Comparison of ENCODE assay signal across 20 mouse cellular contexts in genomic region chr17:56780291-56780978, GRCm38 (mm10). TPM values are rescaled to one million over a fixed set of nuclear protein-coding genes. Genes with fewer than 3 reads are reported as not detected.
DNase-seq lines count a peak whose midpoint lies in the region; ATAC-seq lines count a peak whose summit lies in the region.
"Had no signal": no experiment of that assay in that cellular context is flagged by ENCODE, and none has a peak within 500 bp of the region (broad histone marks: within the 10 kb centered on the region; RNA-seq: fewer than 3 reads in every experiment).

No protein-coding gene starts in this region.

- H3K9me3 ChIP-seq in embryonic facial prominence, embryonic 12.5 days: no peaks in the 10 kb centered on the region
- peaks cover 8% of the 10 kb centered on the region; the same call in 1 of the 2 replicates for H3K9me3 ChIP-seq in embryonic facial prominence, embryonic 10.5 days
- H3K9me3 ChIP-seq in intestine, embryonic 16.5 days (ENCODE audit: control insufficient read depth, low read length): 0 out of 2 replicates have a peak, but pooled peaks cover 7% of the 10 kb centered on the region
- no peaks in the 10 kb centered on the region for H3K9me3 ChIP-seq in intestine, embryonic 15.5 days
- H3K9me3 ChIP-seq in liver, embryonic 15.5 days (replicated peaks): peaks cover 4% of the 10 kb centered on the region; the same call in 1 of the 2 replicates
- H3K9me3 ChIP-seq: midbrain, embryonic 15.5 days had no signal

- WGBS in embryonic facial prominence, embryonic 12.5 days: 82% methylated on average over 13 of the region's 13 CpGs
- 85% methylated on average over 13 of the region's 13 CpGs for WGBS in embryonic facial prominence, embryonic 10.5 days
- 59% methylated on average over 13 of the region's 13 CpGs for WGBS in intestine, embryonic 16.5 days
- 62% methylated on average over 13 of the region's 13 CpGs for WGBS in intestine, embryonic 15.5 days
- WGBS in liver, embryonic 15.5 days (ENCODE audit: insufficient replicate concordance): 85% methylated on average over 13 of the region's 13 CpGs

- H3K4me2 ChIP-seq in embryonic facial prominence, embryonic 12.5 days (replicated peaks): no peak overlapping the region
- H3K4me2 ChIP-seq in intestine, embryonic 16.5 days (ENCODE audit: low read depth, low read length): no peak overlapping the region
- H3K4me2 ChIP-seq in intestine, embryonic 15.5 days (replicated peaks): no peak overlapping the region
- H3K4me2 ChIP-seq in liver, embryonic 15.5 days: no peak overlapping the region
- H3K4me2 ChIP-seq: midbrain, embryonic 15.5 days had no signal

- ATAC-seq in embryonic facial prominence, embryonic 12.5 days (ENCODE audit: insufficient number of reproducible peaks, insufficient read depth, low FRiP score, low TSS enrichment): no peak
- ATAC-seq in intestine, embryonic 16.5 days: peak; percentile 14; the same call in 1 of the 2 replicates
- ATAC-seq in intestine, embryonic 15.5 days: no peak
- ATAC-seq in liver, embryonic 15.5 days (ENCODE audit: insufficient read depth): 0 out of 2 replicates have a peak, but pooled peaks have one; percentile 13
- no peak for ATAC-seq in CD4-positive, CD25-positive, alpha-beta regulatory T cell, adult 4 months
- ATAC-seq: forebrain, embryonic 14.5 days; lung, postnatal 0 days; midbrain, embryonic 15.5 days had no signal

- no peak for DNase-seq in embryonic facial prominence, embryonic 10.5 days (ENCODE audit: low spot score)
- DNase-seq in kidney, adult 9 months: peak; percentile 81
- no peak for DNase-seq in c-Kit-positive CD71-positive TER-119-positive erythroid progenitor cells, embryonic 14.5 days (ENCODE audit: low spot score)
- DNase-seq: adrenal gland, adult 2 months; cerebellum, adult 11 months; cerebellum, postnatal 14 days; heart, adult 18-20 months; retina, postnatal 1 day; right cerebral cortex, postnatal 4 days; thymus, postnatal 14 days had no signal

- no peaks in the 10 kb centered on the region for H3K4me1 ChIP-seq in embryonic facial prominence, embryonic 12.5 days
- peaks cover 19% of the 10 kb centered on the region for H3K4me1 ChIP-seq in embryonic facial prominence, embryonic 10.5 days
- H3K4me1 ChIP-seq in intestine, embryonic 16.5 days (ENCODE audit: control insufficient read depth, insufficient read depth, low read length): no peaks in the 10 kb centered on the region
- peaks cover 4% of the 10 kb centered on the region; the same call in 1 of the 2 replicates for H3K4me1 ChIP-seq in intestine, embryonic 15.5 days (replicated peaks)
- peaks cover 10% of the 10 kb centered on the region; the same call in 1 of the 2 replicates for H3K4me1 ChIP-seq in liver, embryonic 15.5 days (replicated peaks)
- H3K4me1 ChIP-seq: midbrain, embryonic 15.5 days had no signal

- H3K27me3 ChIP-seq in embryonic facial prominence, embryonic 12.5 days: no peaks in the 10 kb centered on the region
- H3K27me3 ChIP-seq in embryonic facial prominence, embryonic 10.5 days (replicated peaks; ENCODE audit: low read depth, poor library complexity, severe bottlenecking): no peaks in the 10 kb centered on the region
- no peaks in the 10 kb centered on the region for H3K27me3 ChIP-seq in intestine, embryonic 16.5 days (replicated peaks; ENCODE audit: control insufficient read depth, insufficient read depth, low read length)
- H3K27me3 ChIP-seq in intestine, embryonic 15.5 days (replicated peaks): no peaks in the 10 kb centered on the region
- H3K27me3 ChIP-seq in liver, embryonic 15.5 days: no peaks in the 10 kb centered on the region
- H3K27me3 ChIP-seq: midbrain, embryonic 15.5 days had no signal

- H3K9ac ChIP-seq in embryonic facial prominence, embryonic 12.5 days: peak overlapping the region; percentile 13; the same call in 1 of the 2 replicates
- no peak overlapping the region for H3K9ac ChIP-seq in intestine, embryonic 16.5 days (ENCODE audit: low read depth, low read length)
- no peak overlapping the region for H3K9ac ChIP-seq in intestine, embryonic 15.5 days
- no peak overlapping the region for H3K9ac ChIP-seq in liver, embryonic 15.5 days
- H3K9ac ChIP-seq: midbrain, embryonic 15.5 days had no signal

- H3K36me3 ChIP-seq in embryonic facial prominence, embryonic 12.5 days: peaks cover 9% of the 10 kb centered on the region
- H3K36me3 ChIP-seq in embryonic facial prominence, embryonic 10.5 days (replicated peaks): peaks cover 20% of the 10 kb centered on the region
- H3K36me3 ChIP-seq in intestine, embryonic 16.5 days (ENCODE audit: control insufficient read depth, insufficient read depth, low read length): peaks cover 6% of the 10 kb centered on the region
- H3K36me3 ChIP-seq in intestine, embryonic 15.5 days: no peaks in the 10 kb centered on the region
- H3K36me3 ChIP-seq in liver, embryonic 15.5 days (replicated peaks): peaks cover 88% of the 10 kb centered on the region
- H3K36me3 ChIP-seq: midbrain, embryonic 15.5 days had no signal

- no peak overlapping the region for H3K4me3 ChIP-seq in embryonic facial prominence, embryonic 12.5 days
- no peak overlapping the region for H3K4me3 ChIP-seq in embryonic facial prominence, embryonic 10.5 days
- H3K4me3 ChIP-seq in intestine, embryonic 16.5 days (ENCODE audit: low read length): no peak overlapping the region
- no peak overlapping the region for H3K4me3 ChIP-seq in intestine, embryonic 15.5 days (replicated peaks)
- H3K4me3 ChIP-seq in liver, embryonic 15.5 days (replicated peaks): no peak overlapping the region
- H3K4me3 ChIP-seq: erythroblast, embryonic 14.5 days; left cerebral cortex, adult 2 months; midbrain, embryonic 15.5 days had no signal

- H3K27ac ChIP-seq in embryonic facial prominence, embryonic 12.5 days: no peak overlapping the region
- H3K27ac ChIP-seq in embryonic facial prominence, embryonic 10.5 days (replicated peaks): no peak overlapping the region
- no peak overlapping the region for H3K27ac ChIP-seq in intestine, embryonic 16.5 days (ENCODE audit: low read length)
- no peak overlapping the region for H3K27ac ChIP-seq in intestine, embryonic 15.5 days
- no peak overlapping the region for H3K27ac ChIP-seq in liver, embryonic 15.5 days (replicated peaks)
- H3K27ac ChIP-seq: left cerebral cortex, adult 2 months; midbrain, embryonic 15.5 days had no signal

RNA-seq across cellular contexts. Expression of gene Prr22, which starts 10.4 kb away (rescaled TPM):
- 1.4 TPM in 2 replicates for polyA plus RNA-seq in embryonic facial prominence, embryonic 12.5 days (2016; fragmentation: Nextera tagmentation; extraction: Ambion mirVana)
- 1.7 and 1.8 TPM in 2 replicates for polyA plus RNA-seq in embryonic facial prominence, embryonic 10.5 days (2016; fragmentation: Nextera tagmentation; extraction: Ambion mirVana)
- polyA plus RNA-seq in intestine, embryonic 16.5 days (2015; fragmentation: Nextera tagmentation; extraction: Ambion mirVana): 0.84 and 1.6 TPM in 2 replicates
- 1.2 and 1.6 TPM in 2 replicates for polyA plus RNA-seq in intestine, embryonic 15.5 days (2015; fragmentation: Nextera tagmentation; extraction: Ambion mirVana)
- polyA plus RNA-seq in liver, embryonic 15.5 days (2015; fragmentation: Nextera tagmentation; extraction: Ambion mirVana): 0.23 and 0.60 TPM in 2 replicates
- polyA plus RNA-seq in CD4-positive, CD25-positive, alpha-beta regulatory T cell, adult 4 months (2017; shearing (Covaris generic)): 1 to 10 TPM in 1 of 2 experiments, under 1 TPM in 1; 0.24 to 1.1 TPM

RNA-seq across cellular contexts. Expression of gene Dus3l, which starts 15.9 kb away (rescaled TPM):
- 44.1 and 47.2 TPM in 2 replicates for polyA plus RNA-seq in embryonic facial prominence, embryonic 12.5 days (2016; fragmentation: Nextera tagmentation; extraction: Ambion mirVana)
- polyA plus RNA-seq in embryonic facial prominence, embryonic 10.5 days (2016; fragmentation: Nextera tagmentation; extraction: Ambion mirVana): 45.0 and 45.6 TPM in 2 replicates
- 37.6 and 40.0 TPM in 2 replicates for polyA plus RNA-seq in intestine, embryonic 16.5 days (2015; fragmentation: Nextera tagmentation; extraction: Ambion mirVana)
- polyA plus RNA-seq in intestine, embryonic 15.5 days (2015; fragmentation: Nextera tagmentation; extraction: Ambion mirVana): 38.7 and 42.8 TPM in 2 replicates
- 12.5 and 14.4 TPM in 2 replicates for polyA plus RNA-seq in liver, embryonic 15.5 days (2015; fragmentation: Nextera tagmentation; extraction: Ambion mirVana)
- polyA plus RNA-seq in CD4-positive, CD25-positive, alpha-beta regulatory T cell, adult 4 months (2017; shearing (Covaris generic)): 10 to 100 TPM; 30.3 to 41.2 TPM

RNA-seq across cellular contexts. Expression of gene Nrtn, which starts 23.1 kb away (rescaled TPM):
- 10.9 and 11.9 TPM in 2 replicates for polyA plus RNA-seq in embryonic facial prominence, embryonic 12.5 days (2016; fragmentation: Nextera tagmentation; extraction: Ambion mirVana)
- 4.5 and 4.7 TPM in 2 replicates for polyA plus RNA-seq in embryonic facial prominence, embryonic 10.5 days (2016; fragmentation: Nextera tagmentation; extraction: Ambion mirVana)
- polyA plus RNA-seq in intestine, embryonic 16.5 days (2015; fragmentation: Nextera tagmentation; extraction: Ambion mirVana): 7.0 and 7.9 TPM in 2 replicates
- 9.9 and 10.7 TPM in 2 replicates for polyA plus RNA-seq in intestine, embryonic 15.5 days (2015; fragmentation: Nextera tagmentation; extraction: Ambion mirVana)
- 1.1 and 1.6 TPM in 2 replicates for polyA plus RNA-seq in liver, embryonic 15.5 days (2015; fragmentation: Nextera tagmentation; extraction: Ambion mirVana)
- polyA plus RNA-seq in CD4-positive, CD25-positive, alpha-beta regulatory T cell, adult 4 months (2017; shearing (Covaris generic)): not detected

RNA-seq across cellular contexts. Expression of gene Rfx2, which starts 50.4 kb away (rescaled TPM):
- 5.5 and 5.7 TPM in 2 replicates for polyA plus RNA-seq in embryonic facial prominence, embryonic 12.5 days (2016; fragmentation: Nextera tagmentation; extraction: Ambion mirVana)
- polyA plus RNA-seq in embryonic facial prominence, embryonic 10.5 days (2016; fragmentation: Nextera tagmentation; extraction: Ambion mirVana): 4.0 and 5.3 TPM in 2 replicates
- 2.5 and 3.4 TPM in 2 replicates for polyA plus RNA-seq in intestine, embryonic 16.5 days (2015; fragmentation: Nextera tagmentation; extraction: Ambion mirVana)
- 3.1 and 4.4 TPM in 2 replicates for polyA plus RNA-seq in intestine, embryonic 15.5 days (2015; fragmentation: Nextera tagmentation; extraction: Ambion mirVana)
- 11.9 and 14.6 TPM in 2 replicates for polyA plus RNA-seq in liver, embryonic 15.5 days (2015; fragmentation: Nextera tagmentation; extraction: Ambion mirVana)
- 1 to 10 TPM; 1.2 to 2.1 TPM for polyA plus RNA-seq in CD4-positive, CD25-positive, alpha-beta regulatory T cell, adult 4 months (2017; shearing (Covaris generic))

Comparison
In these comparisons a context has a peak if more than half of its experiments do, and no peak if none do; other contexts are left out.
1. ATAC-seq: peak in intestine, embryonic 16.5 days (single experiment) and liver, embryonic 15.5 days (single experiment); none in embryonic facial prominence, embryonic 12.5 days (single experiment), intestine, embryonic 15.5 days (single experiment) and CD4-positive, CD25-positive, alpha-beta regulatory T cell, adult 4 months (single experiment).